Mouse (Mus musculus) midbrain, embryonic 16.5 days (tissue): ENCODE measurements around the gene Arid1a. TPM values are rescaled to one million over a fixed set of nuclear protein-coding genes. Genes with fewer than 3 reads are reported as not detected.
A peak's percentile ranks its signal among the peaks of the same experiment; 100 is the strongest.

Experiments
- ATAC-seq: fragments of 200-750 bp; cut with Nextera tagmentation; 2 replicates; pipeline ENCODE4 v1.8.0; 2017; ENCODE audit warnings: moderate TSS enrichment
- H3K27ac ChIP-seq: fragments of 300-500 bp; sonication (generic); 2 replicates; pipeline ENCODE4 v1.5.1; 2014; ENCODE audit warnings: mild to moderate bottlenecking, low read length, mixed read lengths
- H3K27me3 ChIP-seq: fragments of 300-500 bp; sonication (generic); 2 replicates; pipeline ENCODE4 v1.6.1; 2014; ENCODE audit warnings: low read depth, low read length, mixed read lengths; ENCODE audit not compliant: control insufficient read depth, insufficient read depth
- H3K36me3 ChIP-seq: fragments of 300-500 bp; sonication (generic); 2 replicates; pipeline ENCODE4 v1.6.1; 2014; ENCODE audit warnings: mild to moderate bottlenecking, low read length, moderate library complexity, mixed read lengths; ENCODE audit not compliant: control insufficient read depth, insufficient read depth
- H3K4me1 ChIP-seq: fragments of 300-500 bp; sonication (generic); 2 replicates; pipeline ENCODE4 v1.6.1; 2014; ENCODE audit warnings: mild to moderate bottlenecking, low read length, mixed read lengths; ENCODE audit not compliant: control insufficient read depth, insufficient read depth
- H3K4me2 ChIP-seq: fragments of 300-500 bp; sonication (generic); 2 replicates; pipeline ENCODE4 v1.6.1; 2014; ENCODE audit warnings: mild to moderate bottlenecking, low read length, mixed read lengths
- H3K4me3 ChIP-seq: fragments of 300-500 bp; sonication (generic); 2 replicates; pipeline ENCODE4 v1.5.1; 2014; ENCODE audit warnings: low read depth, mild to moderate bottlenecking, low read length, moderate library complexity, mixed read lengths
- H3K9ac ChIP-seq: fragments of 300-500 bp; sonication (generic); 2 replicates; pipeline ENCODE4 v1.6.1; 2014; ENCODE audit warnings: low read depth, low read length, mixed read lengths
- H3K9me3 ChIP-seq: fragments of 300-500 bp; sonication (generic); replicated peaks from 2 replicates; pipeline ENCODE4 v1.6.1; 2014; ENCODE audit warnings: mild to moderate bottlenecking, low read length, mixed read lengths; ENCODE audit not compliant: control insufficient read depth, poor library complexity, severe bottlenecking
- WGBS: fragments of 180-500 bp; shearing (Covaris S2); extraction: QIAGEN DNeasy Blood & Tissue Kit; methylation state at CpG from one replicate; pipeline ENCODE4 v1.1.7; 2014; 5-methylcytosine and 5-hydroxymethylcytosine counted together
- polyA plus RNA-seq: library from polyadenylated mRNA; unstranded; fragments of >200 nt; fragmentation: Nextera tagmentation; extraction: Ambion mirVana; gene quantifications from 2 replicates; pipeline ENCODE4 v1.2.1, GENCODE M21; 2015

The Arid1a gene
- polyA plus RNA-seq, 1 experiment from 2014 or later: 28.7 TPM

GRCm38 (mm10) chr4:133711307-133712076, 45.1 kb downstream of the Arid1a start:
- Histone ChIP-seq H3K4me1 (0 out of 2 replicates have a peak, but pooled peaks cover 4% of the 10 kb centered on the region), H3K9me3 (no peaks in the 10 kb centered on the region), H3K4me2 (no peak overlapping the region), H3K9ac (no peak overlapping the region), H3K27me3 (no peaks in the 10 kb centered on the region), H3K4me3 (no peak overlapping the region), H3K27ac (no peak overlapping the region), H3K36me3 (peaks cover 7% of the 10 kb centered on the region)
- no peak for ATAC-seq
- WGBS: 85% methylated on average over 6 of the region's 6 CpGs

DNA sequence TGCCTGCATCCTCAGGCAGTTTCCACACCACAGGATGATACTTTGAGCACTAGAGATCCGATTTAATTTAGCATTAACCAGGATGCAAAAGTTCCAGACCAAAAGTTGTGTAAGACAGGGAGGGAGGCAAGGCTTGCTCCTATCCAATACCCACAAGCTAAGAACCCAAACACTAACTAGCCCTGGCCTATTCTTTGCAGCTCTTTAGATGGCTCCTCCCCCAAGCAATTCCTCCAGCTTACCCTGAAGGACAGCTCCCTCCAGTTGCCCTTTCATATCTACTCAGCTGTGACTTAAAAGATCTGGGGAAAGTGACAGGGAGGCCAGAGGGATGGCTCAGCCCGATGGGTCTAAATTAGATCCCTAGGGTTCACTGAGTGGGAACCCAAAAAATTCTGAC, 47.2 kb downstream of the Arid1a start:
- no peak overlapping the region for H3K9ac ChIP-seq
- WGBS: 36% methylated on average over 2 of the region's 2 CpGs

GRCm38 (mm10) chr4:133707464-133707863, 49.1 kb downstream of the Arid1a start:
- 65% methylated on average over 1 of the region's 1 CpGs for WGBS
- no peaks in the 10 kb centered on the region for H3K27me3 ChIP-seq
- peaks cover 7% of the 10 kb centered on the region for H3K36me3 ChIP-seq
- H3K9ac ChIP-seq: no peak overlapping the region
- no peak overlapping the region for H3K4me3 ChIP-seq
- 0 out of 2 replicates have a peak, but pooled peaks cover 4% of the 10 kb centered on the region for H3K4me1 ChIP-seq
- no peak for ATAC-seq
- H3K9me3 ChIP-seq: no peaks in the 10 kb centered on the region
- no peak overlapping the region for H3K4me2 ChIP-seq
- H3K27ac ChIP-seq: no peak overlapping the region

More for the DNA sequence above, 47.2 kb downstream of the Arid1a start:
- no peak overlapping the region for H3K4me3 ChIP-seq
- no peak for ATAC-seq
- no peaks in the 10 kb centered on the region for H3K9me3 ChIP-seq
- no peak overlapping the region for H3K4me2 ChIP-seq
- H3K4me1 ChIP-seq: 0 out of 2 replicates have a peak, but pooled peaks cover 4% of the 10 kb centered on the region
- H3K27ac ChIP-seq: no peak overlapping the region
- H3K36me3 ChIP-seq: peaks cover 7% of the 10 kb centered on the region
- H3K27me3 ChIP-seq: no peaks in the 10 kb centered on the region

- Histone ChIP-seq H3K4me2 (no peak overlapping the region), H3K4me3 (no peak overlapping the region), H3K9me3 (no peaks in the 10 kb centered on the region), H3K36me3 (peaks cover 7% of the 10 kb centered on the region), H3K4me1 (0 out of 2 replicates have a peak, but pooled peaks cover 4% of the 10 kb centered on the region), H3K9ac (no peak overlapping the region), H3K27ac (0 out of 2 replicates have a peak overlapping the region, but pooled peaks have one; percentile 47), H3K27me3 (no peaks in the 10 kb centered on the region)
- 78% methylated on average over 8 of the region's 8 CpGs for WGBS
- ATAC-seq: no peak
Measured at GRCm38 (mm10) chr4:133706956-133707355, 49.6 kb downstream of the Arid1a start.

DNA sequence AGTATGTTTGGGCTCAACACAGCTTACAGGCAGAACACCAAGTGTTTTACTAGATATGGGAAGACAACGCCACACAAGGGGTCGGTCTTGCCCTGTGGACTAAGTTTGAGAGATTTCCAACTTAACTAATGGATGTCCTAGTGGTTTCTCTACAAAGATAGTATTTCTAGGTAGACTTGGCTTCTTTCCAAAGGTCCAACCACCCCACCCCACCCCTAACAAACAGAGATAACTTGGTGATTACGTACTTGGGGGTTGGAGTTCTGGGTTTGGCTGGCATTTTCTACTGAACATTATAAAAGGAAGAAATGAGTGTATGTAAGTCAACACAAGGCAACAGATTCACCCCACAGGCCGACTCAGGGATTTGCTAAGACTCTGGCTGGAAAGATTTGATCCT, 51.5 kb downstream of the Arid1a start:
- H3K36me3 ChIP-seq: 0 out of 2 replicates have a peak, but pooled peaks cover 4% of the 10 kb centered on the region
- WGBS: 87% methylated on average over 4 of the region's 4 CpGs
- H3K27ac ChIP-seq: no peak overlapping the region
- no peaks in the 10 kb centered on the region for H3K27me3 ChIP-seq
- 0 out of 2 replicates have a peak, but pooled peaks cover 4% of the 10 kb centered on the region for H3K4me1 ChIP-seq
- H3K4me3 ChIP-seq: no peak overlapping the region
- H3K9ac ChIP-seq: no peak overlapping the region
- no peaks in the 10 kb centered on the region for H3K9me3 ChIP-seq
- ATAC-seq: no peak
- H3K4me2 ChIP-seq: no peak overlapping the region

DNA sequence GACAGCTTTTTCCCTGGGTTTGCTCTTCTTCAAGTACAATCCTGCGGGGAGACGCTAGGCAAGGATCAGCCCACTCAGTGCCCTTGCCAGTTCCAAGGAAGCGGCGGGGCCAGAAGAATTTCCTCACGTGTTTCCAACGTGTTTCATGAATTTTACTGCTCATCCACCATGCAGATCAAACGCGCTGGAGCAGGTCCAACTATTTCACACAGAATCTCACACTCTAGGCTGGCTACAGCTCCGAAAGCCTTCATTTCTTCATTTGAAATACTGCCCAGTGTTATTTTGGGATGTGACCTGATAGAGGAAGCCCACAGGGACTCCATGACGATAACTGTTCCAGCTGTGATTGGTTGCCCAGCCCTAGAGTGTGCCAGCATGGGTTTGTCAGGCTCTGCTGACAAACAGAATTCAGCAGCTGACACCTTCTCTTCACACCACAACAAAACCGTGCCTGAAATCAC, 55.6 kb downstream of the Arid1a start:
- Histone ChIP-seq H3K9me3 (no peaks in the 10 kb centered on the region), H3K4me3 (no peak overlapping the region), H3K36me3 (0 out of 2 replicates have a peak, but pooled peaks cover 3% of the 10 kb centered on the region), H3K27me3 (no peaks in the 10 kb centered on the region), H3K4me1 (no peaks in the 10 kb centered on the region), H3K9ac (no peak overlapping the region), H3K4me2 (no peak overlapping the region), H3K27ac (0 out of 2 replicates have a peak overlapping the region, but pooled peaks have one; percentile 32)
- WGBS: 80% methylated on average over 11 of the region's 11 CpGs
- no peak for ATAC-seq

DNA sequence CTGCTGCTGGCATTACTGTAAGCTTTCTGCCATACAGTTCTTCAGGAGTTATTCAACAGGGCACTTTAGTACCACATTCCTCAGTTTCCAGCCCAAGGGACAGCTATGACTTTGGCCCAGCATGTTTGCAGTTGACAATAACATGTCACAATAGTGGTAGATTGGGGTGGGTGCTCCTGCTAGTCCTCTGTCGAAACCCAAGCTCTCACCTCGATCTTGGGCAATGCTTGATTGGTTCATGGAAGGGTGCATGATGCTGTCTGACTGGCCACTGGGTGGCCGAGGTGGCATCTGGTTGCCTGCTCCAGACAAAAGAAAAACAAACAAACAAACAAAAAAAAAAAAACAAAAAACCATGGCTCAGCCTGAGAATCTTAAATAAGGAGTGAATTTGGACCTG, 61.2 kb downstream of the Arid1a start:
- H3K4me1 ChIP-seq: no peaks in the 10 kb centered on the region
- H3K27ac ChIP-seq: no peak overlapping the region
- ATAC-seq: no peak
- H3K36me3 ChIP-seq: peaks cover 43% of the 10 kb centered on the region
- no peaks in the 10 kb centered on the region for H3K27me3 ChIP-seq
- H3K4me3 ChIP-seq: no peak overlapping the region
- H3K9ac ChIP-seq: no peak overlapping the region
- no peak overlapping the region for H3K4me2 ChIP-seq
- H3K9me3 ChIP-seq: no peaks in the 10 kb centered on the region
- 87% methylated on average over 3 of the region's 3 CpGs for WGBS

DNA sequence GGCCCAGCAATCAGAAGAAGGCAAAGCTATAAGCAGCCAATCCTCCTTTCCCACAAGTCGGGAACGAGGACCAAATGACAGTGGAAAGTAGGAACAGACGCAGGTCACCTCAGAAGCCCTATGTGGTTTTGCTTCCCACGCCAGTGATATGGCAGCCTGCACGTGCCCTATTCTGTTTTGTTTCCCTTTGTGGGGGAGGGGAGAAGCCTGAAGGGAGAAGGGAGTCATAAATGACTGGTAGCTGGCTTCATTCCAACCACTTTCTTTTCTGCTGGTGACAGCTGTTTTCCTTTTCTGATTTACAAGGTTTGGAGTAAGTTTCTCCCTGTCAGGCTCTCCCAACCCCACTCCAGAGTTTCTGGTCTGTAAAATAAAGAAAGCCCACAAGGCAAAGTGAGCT, 66.3 kb downstream of the Arid1a start:
- ATAC-seq: no peak
- H3K36me3 ChIP-seq: peaks cover 63% of the 10 kb centered on the region
- H3K27me3 ChIP-seq: no peaks in the 10 kb centered on the region
- no peak overlapping the region for H3K4me3 ChIP-seq
- no peaks in the 10 kb centered on the region for H3K9me3 ChIP-seq
- 61% methylated on average over 5 of the region's 5 CpGs for WGBS
- H3K27ac ChIP-seq: no peak overlapping the region
- H3K4me2 ChIP-seq: no peak overlapping the region
- no peaks in the 10 kb centered on the region for H3K4me1 ChIP-seq
- no peak overlapping the region for H3K9ac ChIP-seq

DNA sequence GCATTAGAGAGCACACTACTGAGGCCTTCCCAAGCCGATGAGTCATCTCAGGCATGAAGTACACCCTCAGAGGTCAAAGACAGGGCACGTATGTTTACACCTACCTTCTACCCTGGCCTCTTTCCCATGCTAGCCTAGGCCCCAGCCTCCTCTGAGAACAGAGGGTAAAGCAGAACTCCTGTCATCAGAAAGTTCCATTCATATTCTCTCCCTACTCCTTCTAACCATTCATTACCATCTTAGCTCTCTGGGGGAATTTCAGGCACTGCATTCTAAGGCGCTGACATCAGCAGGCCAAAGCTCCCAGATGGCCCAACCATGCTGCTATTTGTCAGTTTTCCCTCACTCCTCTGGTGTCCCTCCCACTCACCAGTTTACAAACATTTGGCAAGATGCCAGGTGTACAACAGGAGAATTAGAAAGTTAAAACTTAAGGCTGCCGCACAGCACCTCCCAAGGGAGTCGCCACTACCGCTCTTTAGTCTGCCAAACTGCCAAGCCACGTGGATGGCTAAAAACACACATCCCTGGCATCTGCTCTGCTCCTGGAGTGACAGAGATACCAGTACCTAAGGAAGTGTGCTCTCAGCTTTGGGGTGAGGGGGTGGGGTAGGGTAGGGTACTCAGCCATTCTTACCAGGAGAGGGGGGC, 68.0 kb downstream of the Arid1a start:
- Histone ChIP-seq H3K36me3 (peaks cover 62% of the 10 kb centered on the region), H3K9me3 (no peaks in the 10 kb centered on the region), H3K9ac (no peak overlapping the region), H3K4me3 (no peak overlapping the region), H3K4me2 (no peak overlapping the region), H3K27ac (no peak overlapping the region), H3K27me3 (no peaks in the 10 kb centered on the region), H3K4me1 (no peaks in the 10 kb centered on the region)
- 67% methylated on average over 7 of the region's 7 CpGs for WGBS
- no peak for ATAC-seq
